Comparison of ENCODE assay signal across 9 mouse cellular contexts in genomic region chr5:117497084-117497483, GRCm38 (mm10).
A peak's percentile ranks its signal among the peaks of the same experiment; 100 is the strongest.
DNase-seq lines count a peak whose midpoint lies in the region; ATAC-seq and TF ChIP-seq lines count a peak whose summit lies in the region.
"Had no signal": no experiment of that assay in that cellular context is flagged by ENCODE, and none has a peak within 500 bp of the region (broad histone marks: within the 10 kb centered on the region; RNA-seq: fewer than 3 reads in every experiment).

No protein-coding gene starts in this region.

- no peak for ATAC-seq in cerebellum, adult (ENCODE audit: insufficient number of reproducible peaks, low FRiP score, low TSS enrichment)
- no peak for ATAC-seq in liver, embryonic 11.5 days (replicated peaks; ENCODE audit: low FRiP score)

- no peaks in the 10 kb centered on the region for H3K27me3 ChIP-seq in liver, adult 2 months (ENCODE audit: control insufficient read depth, insufficient read depth, low read length)
- H3K27me3 ChIP-seq in liver, embryonic 11.5 days (replicated peaks; ENCODE audit: control insufficient read depth, insufficient read depth, low read length) = peaks cover 4% of the 10 kb centered on the region; the same call in 1 of the 2 replicates

- no peak overlapping the region for H3K4me3 ChIP-seq in liver, adult 2 months (ENCODE audit: insufficient read depth, low read depth, low read length)
- H3K4me3 ChIP-seq in liver, embryonic 11.5 days (ENCODE audit: low read depth, low read length) = no peak overlapping the region

- no peaks in the 10 kb centered on the region for H3K79me2 ChIP-seq in liver, adult 2 months (ENCODE audit: control insufficient read depth, insufficient read depth, low read length)

- 64% methylated on average over 21 of the region's 21 CpGs for WGBS in liver, adult 2 months
- 55% methylated on average over 21 of the region's 21 CpGs for WGBS in liver, embryonic 11.5 days

- TF ChIP-seq CTCF in liver, adult 2 months (IDR thresholded peaks at IDR 0.05; ENCODE audit: low read depth, low read length) = peak; percentile 72

- H3K36me3 ChIP-seq in liver, adult 2 months (ENCODE audit: control insufficient read depth, insufficient read depth, low read length) = no peaks in the 10 kb centered on the region
- H3K36me3 ChIP-seq in liver, embryonic 11.5 days (ENCODE audit: control insufficient read depth, insufficient read depth, low read length) = no peaks in the 10 kb centered on the region

- peak; percentile 59 to 66 for DNase-seq in cerebellum, postnatal 10 days
- no peak for DNase-seq in liver, adult 2 months (ENCODE audit: extremely low read depth, low read depth, low spot score)
- no peak for DNase-seq in liver, embryonic 11.5 days (ENCODE audit: low spot score)
- DNase-seq in R1 (ENCODE audit: low read depth, low spot score) = peak; percentile 95
- peak; percentile 52 for DNase-seq in naive thymus-derived CD4-positive, alpha-beta T cell, adult 2 months (ENCODE audit: low read depth)
- no peak for DNase-seq in gastrocnemius, postnatal 10 days
- DNase-seq in layer of hippocampus, postnatal 10 days (ENCODE audit: low spot score in 2 of 2) = no peak
- DNase-seq: gastrocnemius, postnatal 14 days had no signal

- H3K4me1 ChIP-seq in liver, adult 2 months (ENCODE audit: control insufficient read depth, insufficient read depth, low read length) = no peaks in the 10 kb centered on the region
- peaks cover 6% of the 10 kb centered on the region; the same call in 1 of the 2 replicates for H3K4me1 ChIP-seq in liver, embryonic 11.5 days (replicated peaks; ENCODE audit: control insufficient read depth, insufficient read depth, low read length)

- TF ChIP-seq POLR2A in liver, adult 2 months (IDR thresholded peaks at IDR 0.05; ENCODE audit: extremely low read depth, insufficient read depth, low read length) = no peak

- H3K4me2 ChIP-seq in liver, embryonic 11.5 days = no peak overlapping the region

- H3K27ac ChIP-seq in liver, adult 2 months (replicated peaks; ENCODE audit: insufficient read depth, low read depth, low read length) = no peak overlapping the region
- H3K27ac ChIP-seq in liver, embryonic 11.5 days (ENCODE audit: low read depth, low read length) = no peak overlapping the region

- H3K9me3 ChIP-seq in liver, embryonic 11.5 days (ENCODE audit: control insufficient read depth, low read length) = no peaks in the 10 kb centered on the region

- no peak overlapping the region for H3K9ac ChIP-seq in liver, adult 2 months (ENCODE audit: low read depth, low read length)
- H3K9ac ChIP-seq in liver, embryonic 11.5 days (ENCODE audit: low read depth, low read length) = no peak overlapping the region

Comparison
In these comparisons a context has a peak if more than half of its experiments do, and no peak if none do; other contexts are left out.
1. DNase-seq: peak in cerebellum, postnatal 10 days (2 of 2), R1 (single experiment) and naive thymus-derived CD4-positive, alpha-beta T cell, adult 2 months (single experiment); none in liver, adult 2 months (single experiment), liver, embryonic 11.5 days (single experiment), gastrocnemius, postnatal 10 days (single experiment) and layer of hippocampus, postnatal 10 days (0 of 2).